Mouse (Mus musculus) small intestine, adult 2 months (tissue): ENCODE data around the gene Ogg1.

Experiments
- CTCF ChIP-seq: fragments of 200-500 bp; IDR thresholded peaks from 2 replicates; pipeline ENCODE4 v1.5.1; 2012; ENCODE audit warnings: low read depth, mild to moderate bottlenecking, control low read depth, inconsistent platforms, low read length, moderate library complexity, mixed read lengths; ENCODE audit not compliant: insufficient replicate concordance, insufficient read length; ENCODE audit errors: extremely low read depth
- POLR2A ChIP-seq: fragments of 200-500 bp; IDR thresholded peaks from 2 replicates; pipeline ENCODE4 v1.6.1; 2012; ENCODE audit warnings: low read depth, mild to moderate bottlenecking, control low read depth, inconsistent platforms, low read length, moderate library complexity

DNA sequence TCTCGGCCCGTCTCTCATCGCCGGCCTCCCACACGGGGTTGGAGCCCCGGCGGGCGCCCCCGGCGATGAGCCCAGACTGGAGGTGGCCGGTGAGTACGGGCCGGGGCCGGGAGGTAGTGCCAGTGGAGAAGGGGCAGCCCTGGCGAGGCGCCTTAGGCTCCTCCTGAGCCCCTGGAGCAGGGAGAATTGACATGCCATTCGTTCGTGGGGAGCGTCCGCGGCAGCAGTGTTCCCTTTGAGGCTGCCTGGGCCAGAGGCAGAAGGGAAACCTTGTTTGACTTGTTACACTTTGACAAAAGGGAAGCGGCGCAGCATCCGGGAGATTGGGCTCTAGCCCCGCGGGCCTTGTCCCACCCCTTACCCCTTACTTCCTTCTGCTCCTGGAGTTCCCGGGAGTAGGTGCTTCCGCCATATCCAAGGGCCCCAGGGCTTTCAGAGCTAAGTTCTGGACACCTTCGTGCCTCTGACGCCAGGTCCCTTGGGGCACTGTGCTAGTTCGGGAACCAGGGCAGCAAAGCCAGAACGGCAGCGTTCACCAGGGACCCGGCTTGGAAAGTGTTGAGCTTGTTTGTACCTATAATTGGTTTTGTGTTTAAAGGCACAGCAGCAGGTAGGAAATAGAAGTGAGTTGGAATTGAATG is 19.2 kb upstream of the Ogg1 start:
- no peak for TF ChIP-seq CTCF
- TF ChIP-seq POLR2A: no peak; the same call in 1 of the 2 replicates
